ENCODE assay signal across 26 mouse cellular contexts in the genomic region with DNA sequence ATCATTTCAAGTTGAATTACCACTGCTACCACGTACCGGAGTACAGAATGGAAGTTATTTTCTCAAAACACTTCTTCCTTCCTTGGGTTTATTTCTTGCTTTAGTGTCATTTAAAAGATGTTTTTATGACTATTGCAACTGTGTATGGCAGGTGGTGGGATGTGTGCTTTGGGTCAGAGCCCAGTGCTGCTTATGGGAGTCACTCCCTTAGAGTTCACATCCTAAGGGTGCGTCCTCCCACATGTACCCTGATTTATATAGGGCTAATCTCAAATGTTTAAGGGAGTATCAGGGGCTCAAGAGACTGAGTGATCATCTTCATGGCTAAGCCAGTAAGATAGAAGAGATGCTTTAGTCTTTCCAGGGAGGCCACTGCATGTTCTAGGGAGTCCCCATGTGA. TPM values are rescaled to one million over a fixed set of nuclear protein-coding genes. Genes with fewer than 3 reads are reported as not detected.
"Had no signal": no experiment of that assay in that cellular context is flagged by ENCODE, and none has a peak within 500 bp of the region (broad histone marks: within the 10 kb centered on the region; RNA-seq: fewer than 3 reads in every experiment).

No protein-coding gene starts in this region.

- H3K36me3 ChIP-seq: midbrain, embryonic 10.5 days; midbrain, embryonic 12.5 days; neural tube, embryonic 13.5 days; neural tube, embryonic 15.5 days had no signal

- H3K9ac ChIP-seq: lung, embryonic 14.5 days; midbrain, embryonic 12.5 days; neural tube, embryonic 13.5 days; neural tube, embryonic 15.5 days had no signal

- ATAC-seq: midbrain, embryonic 16.5 days had no signal

- H3K4me2 ChIP-seq: lung, embryonic 14.5 days; midbrain, embryonic 12.5 days; neural tube, embryonic 13.5 days; neural tube, embryonic 15.5 days had no signal

- H3K27ac ChIP-seq: midbrain, embryonic 10.5 days; midbrain, embryonic 12.5 days; neural tube, embryonic 13.5 days; neural tube, embryonic 15.5 days had no signal

- H3K4me3 ChIP-seq: midbrain, embryonic 10.5 days; midbrain, embryonic 12.5 days; myocyte; neural tube, embryonic 13.5 days; neural tube, embryonic 15.5 days had no signal

- H3K4me1 ChIP-seq: midbrain, embryonic 12.5 days; neural tube, embryonic 13.5 days; neural tube, embryonic 15.5 days had no signal

- H3K9me3 ChIP-seq: midbrain, embryonic 10.5 days; midbrain, embryonic 12.5 days; neural tube, embryonic 13.5 days; neural tube, embryonic 15.5 days had no signal

- H3K27me3 ChIP-seq: midbrain, embryonic 12.5 days; neural tube, embryonic 13.5 days; neural tube, embryonic 15.5 days had no signal

- DNase-seq: lung, embryonic 14.5 days; lung, postnatal 10 days; lung, postnatal 4 days; midbrain, embryonic 14.5 days; retina, postnatal 1 day; right cerebral cortex, adult 18-20 months; right cerebral cortex, postnatal 25 days; right cerebral cortex, postnatal 4 days; spleen, adult 18-20 months; thymus, adult 18-20 months; thymus, postnatal 14 days; thymus, postnatal 36 days had no signal

RNA-seq across cellular contexts. Expression of gene Gm11983, which starts 11.3 kb away (rescaled TPM):
- total RNA-seq: megakaryocyte, adult 5-6 weeks; megakaryocyte-erythroid progenitor cell, adult 5-6 weeks had no signal
- polyA plus RNA-seq: lung, embryonic 14.5 days; lung, embryonic 16.5 days; midbrain, embryonic 10.5 days; midbrain, embryonic 12.5 days; midbrain, embryonic 14.5 days; midbrain, embryonic 16.5 days; myocyte; neural tube, embryonic 11.5 days; neural tube, embryonic 13.5 days; neural tube, embryonic 15.5 days; small intestine, adult 2 months; stomach, embryonic 14.5 days; stomach, embryonic 16.5 days; thymus, postnatal 0 days had no signal
